Mouse (Mus musculus) hindbrain, postnatal 0 days (tissue): ENCODE results near the gene Mllt6. TPM values are rescaled to one million over a fixed set of nuclear protein-coding genes. Genes with fewer than 3 reads are reported as not detected.

ENCODE experiments used
- ATAC-seq: fragments of 200-750 bp; cut with Nextera tagmentation; 2 replicates; pipeline ENCODE4 v1.8.0; 2017; ENCODE audit warnings: mild to moderate bottlenecking, moderate TSS enrichment, moderate library complexity
- DNase-seq: peaks from one replicate; pipeline ENCODE4 v3.0.0-alpha.2; 2015; ENCODE audit warnings: low spot score
- H3K27ac ChIP-seq: fragments of 300-500 bp; sonication (generic); 2 replicates; pipeline ENCODE4 v1.5.1; 2014; ENCODE audit warnings: mild to moderate bottlenecking
- H3K27me3 ChIP-seq: fragments of 300-500 bp; sonication (generic); 2 replicates; pipeline ENCODE4 v1.6.1; 2014; ENCODE audit warnings: low read length, mixed read lengths; ENCODE audit not compliant: insufficient read depth
- H3K36me3 ChIP-seq: fragments of 300-500 bp; sonication (generic); 2 replicates; pipeline ENCODE4 v1.6.1; 2014; ENCODE audit warnings: low read length, mixed read lengths; ENCODE audit not compliant: insufficient read depth
- H3K4me1 ChIP-seq: fragments of 300-500 bp; sonication (generic); 2 replicates; pipeline ENCODE4 v1.6.1; 2014; ENCODE audit warnings: antibody characterized with exemption, low read length, mixed read lengths; ENCODE audit not compliant: insufficient read depth
- H3K4me2 ChIP-seq: fragments of 300-500 bp; sonication (generic); 2 replicates; pipeline ENCODE4 v1.6.1; 2014; ENCODE audit warnings: low read depth, mild to moderate bottlenecking, low read length, moderate library complexity, mixed read lengths
- H3K4me3 ChIP-seq: fragments of 300-500 bp; sonication (generic); 2 replicates; pipeline ENCODE4 v1.5.1; 2014; ENCODE audit warnings: low read length
- H3K9ac ChIP-seq: fragments of 300-500 bp; sonication (generic); replicated peaks from 2 replicates; pipeline ENCODE4 v1.6.1; 2014; ENCODE audit warnings: mild to moderate bottlenecking, low read length, moderate library complexity, mixed read lengths
- H3K9me3 ChIP-seq: fragments of 300-500 bp; sonication (generic); 2 replicates; pipeline ENCODE4 v1.6.1; 2016; ENCODE audit warnings: low read length, mixed read lengths
- CTCF ChIP-seq: IDR thresholded peaks from 2 replicates; pipeline ENCODE4 v1.5.1; 2016; ENCODE audit warnings: antibody characterized with exemption, control low read depth, low read depth
- WGBS: fragments of 180-500 bp; shearing (Covaris S2); extraction: QIAGEN DNeasy Blood & Tissue Kit; methylation state at CpG from one replicate; pipeline ENCODE4 v1.1.7; 2014; 5-methylcytosine and 5-hydroxymethylcytosine counted together
- polyA plus RNA-seq: library from polyadenylated mRNA; unstranded; fragments of >200 nt; fragmentation: Nextera tagmentation; extraction: Ambion mirVana; gene quantifications from 2 replicates; pipeline ENCODE4 v1.2.1, GENCODE M21; 2015
- total RNA-seq: library from RNA; depleted of rRNA; stranded (reverse); fragments of >200 nt; gene quantifications from 2 replicates; pipeline ENCODE4 v1.2.3, GENCODE M21; 2014

The Mllt6 gene
- total and polyA plus RNA-seq, 2 experiments from 2014 or later = 1.7 to 60.8 TPM

DNA sequence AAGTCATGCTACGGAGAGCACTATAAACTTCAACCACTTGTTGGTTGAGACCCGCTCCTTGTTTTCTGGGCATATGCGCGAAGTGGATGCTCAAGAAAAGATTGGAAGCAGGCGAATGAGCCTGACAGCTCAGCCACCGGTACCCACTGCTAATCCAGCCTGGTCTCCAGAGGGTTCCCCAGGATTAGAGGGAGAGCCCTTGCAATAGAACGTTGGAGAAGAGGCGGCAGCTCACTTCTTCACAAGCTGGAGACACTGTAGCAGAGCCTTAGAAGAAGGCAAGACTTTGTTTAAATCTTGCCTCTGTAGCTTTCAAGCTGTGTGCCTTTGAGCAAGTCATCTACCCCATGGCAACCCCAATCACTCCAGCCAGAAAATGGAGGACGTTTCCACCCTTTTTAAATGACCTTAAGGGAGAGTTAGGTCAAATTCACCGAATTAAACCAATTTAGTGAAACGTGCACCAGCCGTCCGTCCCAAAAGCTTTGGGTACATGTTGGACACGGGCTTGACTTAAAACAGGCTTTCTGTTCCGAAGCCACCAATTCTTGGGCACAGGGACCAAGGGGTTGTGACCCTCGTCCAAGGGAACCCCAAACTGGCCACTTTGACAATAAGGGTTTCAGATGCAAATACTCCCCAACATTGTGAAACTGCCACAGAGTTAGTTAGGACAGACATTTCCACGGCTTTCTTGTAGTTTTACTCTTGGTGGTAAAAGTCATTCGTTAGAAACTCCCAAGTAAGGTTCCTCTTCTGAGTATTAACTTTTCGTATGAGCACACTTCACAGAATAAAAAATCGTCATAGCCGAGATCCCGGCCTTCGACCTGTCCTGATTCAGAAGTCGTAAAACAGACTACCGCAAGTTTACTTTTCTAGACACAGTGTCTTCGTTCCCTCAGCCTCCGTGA, 2.2 kb upstream of the Mllt6 start:
- Histone ChIP-seq H3K9ac (no peak overlapping the region; the same call in 1 of the 2 replicates), H3K4me3 (peak overlapping the region; percentile 62), H3K4me2 (peak overlapping the region; percentile 92), H3K27ac (no peak overlapping the region), H3K4me1 (peaks cover 15% of the 10 kb centered on the region; the same call in 1 of the 2 replicates), H3K27me3 (peaks cover 9% of the 10 kb centered on the region; the same call in 1 of the 2 replicates), H3K36me3 (no peaks in the 10 kb centered on the region; the same call in 1 of the 2 replicates), H3K9me3 (no peaks in the 10 kb centered on the region)
- ATAC-seq (no peak), DNase-seq (no peak)
- no peak for TF ChIP-seq CTCF
- WGBS = 3% methylated on average over 27 of the region's 27 CpGs

DNA sequence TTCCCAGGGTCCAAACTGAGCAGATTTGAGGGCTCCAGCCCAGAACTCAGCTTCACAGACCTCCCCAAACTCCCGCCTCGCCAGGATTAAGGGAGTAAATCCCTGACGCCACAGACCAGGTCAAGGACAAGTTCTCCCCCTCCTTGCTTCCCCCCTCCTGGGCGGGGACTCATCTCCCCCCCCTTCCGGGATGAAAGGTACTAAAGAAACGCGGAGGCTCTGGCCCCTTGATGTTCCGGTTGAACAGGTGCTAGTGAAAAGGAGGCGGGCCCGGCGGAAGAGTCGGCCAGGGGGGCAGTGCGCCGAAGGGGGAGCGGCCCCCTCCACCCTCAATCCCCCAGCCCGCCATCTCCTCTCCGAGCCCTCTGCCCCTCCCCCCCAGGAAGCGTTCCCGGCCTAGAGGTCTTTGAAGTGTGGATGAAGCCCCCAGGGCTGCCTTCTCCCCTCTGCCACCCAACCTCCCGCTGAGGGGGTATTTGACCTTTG, 1.5 kb upstream of the Mllt6 start:
- DNase-seq = no peak
- H3K27ac ChIP-seq = no peak overlapping the region
- H3K9ac ChIP-seq = no peak overlapping the region
- peak overlapping the region; percentile 92 for H3K4me2 ChIP-seq
- H3K4me3 ChIP-seq = peak overlapping the region; percentile 25
- H3K27me3 ChIP-seq = peaks cover 9% of the 10 kb centered on the region; the same call in 1 of the 2 replicates
- ATAC-seq = no peak
- TF ChIP-seq CTCF = no peak
- H3K36me3 ChIP-seq = no peaks in the 10 kb centered on the region; the same call in 1 of the 2 replicates
- WGBS = under 1% methylated on average over 20 of the region's 20 CpGs
- H3K9me3 ChIP-seq = no peaks in the 10 kb centered on the region
- peaks cover 15% of the 10 kb centered on the region; the same call in 1 of the 2 replicates for H3K4me1 ChIP-seq

DNA sequence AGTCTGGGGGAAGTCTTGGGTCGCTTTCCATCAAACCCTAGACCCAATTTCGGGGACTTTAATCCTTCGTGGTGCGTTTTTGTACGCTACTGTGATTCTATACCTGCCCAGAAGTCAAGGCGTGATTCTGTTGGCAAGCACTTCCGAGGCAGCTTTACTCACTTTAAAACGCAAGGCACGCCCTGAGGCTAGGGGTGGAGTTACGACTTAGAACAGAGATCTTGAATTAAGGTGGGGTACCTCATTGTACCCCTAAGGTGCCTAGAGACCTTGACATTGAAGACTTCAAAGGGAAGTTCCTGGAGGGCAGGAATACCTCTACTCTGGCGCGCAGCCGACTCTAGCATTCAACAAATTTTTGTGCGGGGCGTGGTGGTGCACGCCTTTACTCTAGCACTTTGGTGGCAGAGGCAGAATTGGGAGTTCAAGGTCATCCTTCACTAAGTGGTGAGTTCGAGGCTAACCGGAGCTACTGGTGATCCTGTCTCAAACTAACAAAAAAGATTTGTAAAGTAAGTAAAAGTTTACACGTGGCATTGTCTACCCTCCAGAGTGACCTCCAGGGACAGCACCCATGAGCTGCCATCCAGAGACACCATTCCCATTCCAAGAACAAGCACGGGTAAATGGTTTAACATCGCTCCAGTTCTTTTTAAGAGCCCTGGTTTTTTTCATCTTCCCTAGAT, 864 bp upstream of the Mllt6 start:
- DNase-seq (no peak), ATAC-seq (no peak)
- H3K36me3 ChIP-seq = peaks cover 5% of the 10 kb centered on the region; the same call in 1 of the 2 replicates
- H3K9ac ChIP-seq = no peak overlapping the region
- H3K4me1 ChIP-seq = peaks cover 15% of the 10 kb centered on the region; the same call in 1 of the 2 replicates
- H3K9me3 ChIP-seq = no peaks in the 10 kb centered on the region
- H3K27me3 ChIP-seq = peaks cover 9% of the 10 kb centered on the region; the same call in 1 of the 2 replicates
- no peak for TF ChIP-seq CTCF
- peak overlapping the region; percentile 87 for H3K4me3 ChIP-seq
- H3K4me2 ChIP-seq = peak overlapping the region; percentile 92
- H3K27ac ChIP-seq = peak overlapping the region; percentile 32; the same call in 1 of the 2 replicates
- 2% methylated on average over 21 of the region's 21 CpGs for WGBS

DNA sequence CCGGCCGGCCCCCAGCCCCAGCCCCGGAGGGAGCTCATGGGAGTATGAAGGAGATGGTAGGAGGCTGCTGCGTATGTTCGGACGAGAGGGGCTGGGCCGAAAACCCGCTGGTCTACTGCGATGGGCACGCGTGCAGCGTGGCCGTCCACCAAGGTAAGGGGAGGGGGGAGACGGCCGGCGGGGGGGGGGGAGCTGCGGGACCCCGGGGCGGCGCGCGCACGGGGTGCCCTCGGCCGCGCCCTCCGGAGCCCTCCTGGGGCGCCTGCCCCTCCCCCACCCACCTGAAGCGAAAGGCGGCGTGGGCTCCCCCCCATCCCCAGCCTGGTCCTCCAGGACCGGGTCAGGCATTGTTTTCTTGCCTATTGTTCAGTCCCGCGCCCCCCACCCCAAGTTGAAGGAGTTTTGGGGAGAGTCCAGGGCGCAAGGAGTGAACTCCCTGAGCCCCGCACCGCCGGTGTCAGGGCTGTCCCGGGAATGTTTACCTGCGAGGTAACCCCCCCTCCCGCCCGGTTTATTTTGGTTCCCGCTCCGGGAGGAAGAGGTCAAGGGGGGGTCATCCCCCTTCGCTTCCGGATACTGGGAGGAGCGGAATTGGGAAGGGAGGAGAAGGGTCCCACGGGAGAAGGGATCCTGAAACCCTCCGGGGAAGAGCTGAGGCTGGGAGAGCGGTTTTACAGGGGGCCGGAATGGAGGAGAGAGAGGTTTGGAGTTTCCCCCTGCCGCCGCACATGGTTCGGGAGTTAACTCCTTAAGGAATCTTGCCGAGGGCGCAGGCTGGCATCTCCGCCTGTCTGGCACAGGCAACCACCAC, 519 bp downstream of the Mllt6 start:
- H3K4me1 ChIP-seq = peaks cover 15% of the 10 kb centered on the region; the same call in 1 of the 2 replicates
- H3K27ac ChIP-seq = peak overlapping the region; percentile 32; the same call in 1 of the 2 replicates
- no peaks in the 10 kb centered on the region for H3K9me3 ChIP-seq
- ATAC-seq (no peak), DNase-seq (peak; percentile 57)
- peak overlapping the region; percentile 87 for H3K4me3 ChIP-seq
- H3K36me3 ChIP-seq = peaks cover 11% of the 10 kb centered on the region; the same call in 1 of the 2 replicates
- H3K27me3 ChIP-seq = peaks cover 9% of the 10 kb centered on the region; the same call in 1 of the 2 replicates
- TF ChIP-seq CTCF = no peak
- H3K4me2 ChIP-seq = peak overlapping the region; percentile 92
- peak overlapping the region; percentile 62 for H3K9ac ChIP-seq
- WGBS = under 1% methylated on average over 32 of the region's 57 CpGs

DNA sequence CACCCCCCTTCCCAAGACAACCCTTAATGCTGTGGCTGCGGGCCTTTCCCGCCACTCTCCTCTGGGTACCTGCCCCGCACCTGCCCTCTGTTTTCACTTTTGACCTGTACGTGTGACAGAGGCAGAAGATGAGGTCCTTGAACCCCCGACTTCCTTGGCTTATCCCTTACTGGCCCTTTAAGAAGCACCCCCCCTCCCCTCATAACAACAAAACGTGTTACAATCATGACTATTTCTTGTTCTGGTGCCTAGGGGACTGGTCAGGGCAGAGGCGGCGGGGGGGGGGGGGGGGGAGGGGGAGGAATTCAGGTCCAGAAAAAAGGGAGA, 1.1 kb downstream of the Mllt6 start:
- TF ChIP-seq CTCF = no peak
- peaks cover 13% of the 10 kb centered on the region; the same call in 1 of the 2 replicates for H3K4me1 ChIP-seq
- peak overlapping the region; percentile 92 for H3K4me2 ChIP-seq
- 1% methylated on average over 6 of the region's 8 CpGs for WGBS
- H3K36me3 ChIP-seq = peaks cover 12% of the 10 kb centered on the region; the same call in 1 of the 2 replicates
- peak overlapping the region; percentile 62 for H3K9ac ChIP-seq
- H3K27me3 ChIP-seq = peaks cover 9% of the 10 kb centered on the region; the same call in 1 of the 2 replicates
- no peaks in the 10 kb centered on the region for H3K9me3 ChIP-seq
- ATAC-seq (no peak), DNase-seq (no peak)
- peak overlapping the region; percentile 87 for H3K4me3 ChIP-seq
- H3K27ac ChIP-seq = no peak overlapping the region
